Mouse (Mus musculus) heart, embryonic 10.5 days (tissue): ENCODE measurements around the gene Hoxb5. TPM values are rescaled to one million over a fixed set of nuclear protein-coding genes. Genes with fewer than 3 reads are reported as not detected.
A peak's percentile ranks its signal among the peaks of the same experiment; 100 is the strongest.

ENCODE experiments used
- DNase-seq: peaks from one replicate; pipeline ENCODE4 v3.0.0-alpha.2; 2017; ENCODE audit warnings: low spot score
- H3K27ac ChIP-seq: fragments of 300-500 bp; sonication (generic); 2 replicates; pipeline ENCODE4 v1.5.1; 2016; ENCODE audit warnings: mild to moderate bottlenecking
- H3K27me3 ChIP-seq: fragments of 300-500 bp; sonication (generic); 2 replicates; pipeline ENCODE4 v1.6.1; 2016; ENCODE audit warnings: mild to moderate bottlenecking; ENCODE audit not compliant: poor library complexity, insufficient read depth, severe bottlenecking
- H3K36me3 ChIP-seq: fragments of 300-500 bp; sonication (generic); 2 replicates; pipeline ENCODE4 v1.6.1; 2016; ENCODE audit warnings: mild to moderate bottlenecking, moderate library complexity
- H3K4me1 ChIP-seq: fragments of 300-500 bp; sonication (generic); 2 replicates; pipeline ENCODE4 v1.6.1; 2016; ENCODE audit warnings: mild to moderate bottlenecking
- H3K4me3 ChIP-seq: fragments of 300-500 bp; sonication (generic); 2 replicates; pipeline ENCODE4 v1.5.1; 2016; ENCODE audit warnings: mild to moderate bottlenecking, moderate library complexity
- H3K9me3 ChIP-seq: fragments of 300-500 bp; sonication (generic); 2 replicates; pipeline ENCODE4 v1.6.1; 2016; ENCODE audit warnings: mild to moderate bottlenecking, moderate library complexity
- WGBS: fragments of 180-500 bp; shearing (Covaris S2); methylation state at CpG from one replicate; pipeline ENCODE4 v1.1.7; 2016; 5-methylcytosine and 5-hydroxymethylcytosine counted together
- polyA plus RNA-seq: library from polyadenylated mRNA; unstranded; fragments of >200 nt; fragmentation: Nextera tagmentation; extraction: Ambion mirVana; gene quantifications from 2 replicates; pipeline ENCODE4 v1.2.1, GENCODE M21; 2016

The Hoxb5 gene
- polyA plus RNA-seq, 1 experiment from 2014 or later = 5.2 TPM

- WGBS = 1% methylated on average over 30 of the region's 30 CpGs
- peaks cover 21% of the 10 kb centered on the region for H3K4me1 ChIP-seq
- 0 out of 2 replicates have a peak overlapping the region, but pooled peaks have one; percentile 8 for H3K4me3 ChIP-seq
- H3K9me3 ChIP-seq = no peaks in the 10 kb centered on the region
- H3K27ac ChIP-seq = no peak overlapping the region
- no peaks in the 10 kb centered on the region for H3K36me3 ChIP-seq
- H3K27me3 ChIP-seq = peaks cover 98% of the 10 kb centered on the region
- DNase-seq = no peak
Observed at GRCm38 (mm10) chr11:96295092-96295835, 7.9 kb upstream of the Hoxb5 start.

GRCm38 (mm10) chr11:96296997-96297396, 6.1 kb upstream of the Hoxb5 start:
- 2% methylated on average over 2 of the region's 2 CpGs for WGBS
- Histone ChIP-seq H3K4me3 (no peak overlapping the region), H3K27ac (no peak overlapping the region), H3K27me3 (peaks cover 100% of the 10 kb centered on the region), H3K4me1 (peaks cover 28% of the 10 kb centered on the region), H3K9me3 (no peaks in the 10 kb centered on the region), H3K36me3 (no peaks in the 10 kb centered on the region)
- DNase-seq = no peak

DNA sequence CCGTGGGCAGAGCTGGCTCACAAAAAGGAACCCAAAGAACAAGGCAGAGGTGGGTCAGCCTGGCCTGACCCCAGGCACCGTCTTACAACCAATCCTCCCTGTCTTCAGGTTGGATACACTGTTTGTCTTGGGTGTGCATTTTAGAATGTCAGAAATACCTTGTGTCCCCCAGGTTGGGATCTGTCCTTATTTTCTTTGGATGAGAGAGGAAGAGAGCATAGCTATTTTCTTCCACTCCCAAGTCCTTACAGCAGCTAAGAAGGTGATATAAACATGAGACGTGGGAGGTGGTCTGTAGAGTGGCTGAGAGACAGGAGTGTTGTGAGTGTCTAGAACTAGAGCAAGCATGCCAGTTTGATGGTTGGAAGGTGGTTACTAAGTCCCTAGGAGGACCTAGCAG, 5.7 kb upstream of the Hoxb5 start:
- peaks cover 28% of the 10 kb centered on the region for H3K4me1 ChIP-seq

GRCm38 (mm10) chr11:96297968-96298635, 5.0 kb upstream of the Hoxb5 start:
- peaks cover 100% of the 10 kb centered on the region for H3K27me3 ChIP-seq
- H3K4me3 ChIP-seq = no peak overlapping the region
- H3K36me3 ChIP-seq = no peaks in the 10 kb centered on the region
- no peaks in the 10 kb centered on the region for H3K9me3 ChIP-seq
- WGBS = 3% methylated on average over 11 of the region's 11 CpGs
- peaks cover 30% of the 10 kb centered on the region for H3K4me1 ChIP-seq
- no peak for DNase-seq
- no peak overlapping the region for H3K27ac ChIP-seq

More for the DNA sequence above, 5.7 kb upstream of the Hoxb5 start:
- Histone ChIP-seq H3K27me3 (peaks cover 100% of the 10 kb centered on the region), H3K36me3 (no peaks in the 10 kb centered on the region), H3K9me3 (no peaks in the 10 kb centered on the region), H3K4me3 (no peak overlapping the region), H3K27ac (no peak overlapping the region)
- no peak for DNase-seq
- 7% methylated on average over 3 of the region's 3 CpGs for WGBS

DNA sequence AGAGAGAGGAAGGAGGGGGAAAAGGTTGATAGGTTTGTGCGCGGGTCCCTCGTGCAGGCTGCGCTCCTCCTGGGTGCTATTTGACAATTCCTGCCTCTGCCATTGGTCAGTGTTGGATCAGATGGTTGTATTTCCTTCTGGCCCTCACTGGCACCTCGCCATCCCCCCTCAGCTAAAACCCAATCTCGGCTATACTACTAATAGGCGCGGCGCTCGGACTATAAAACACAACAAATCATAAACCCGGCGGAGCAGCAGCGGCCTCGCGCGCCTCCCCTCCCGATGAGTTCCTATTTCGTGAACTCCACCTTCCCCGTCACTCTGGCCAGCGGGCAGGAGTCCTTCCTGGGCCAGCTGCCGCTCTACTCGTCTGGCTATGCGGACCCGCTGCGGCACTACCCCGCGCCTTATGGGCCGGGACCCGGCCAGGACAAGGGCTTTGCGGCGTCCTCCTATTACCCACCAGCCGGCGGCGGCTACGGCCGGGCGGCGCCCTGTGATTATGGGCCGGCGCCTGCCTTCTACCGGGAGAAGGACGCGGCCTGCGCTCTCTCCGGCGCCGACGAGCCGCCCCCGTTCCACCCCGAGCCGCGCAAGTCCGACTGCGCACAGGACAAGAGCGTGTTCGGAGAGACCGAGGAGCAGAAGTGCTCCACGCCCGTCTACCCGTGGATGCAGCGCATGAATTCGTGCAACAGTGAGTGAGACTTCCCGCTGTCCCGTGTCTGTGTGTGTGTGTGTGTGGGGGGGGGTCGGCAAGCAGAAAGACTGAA, 4.1 kb upstream of the Hoxb5 start:
- DNase-seq = no peak
- no peaks in the 10 kb centered on the region for H3K36me3 ChIP-seq
- H3K9me3 ChIP-seq = no peaks in the 10 kb centered on the region
- H3K4me3 ChIP-seq = peak overlapping the region; percentile 52
- under 1% methylated on average over 66 of the region's 66 CpGs for WGBS
- peaks cover 36% of the 10 kb centered on the region for H3K4me1 ChIP-seq
- H3K27me3 ChIP-seq = peaks cover 100% of the 10 kb centered on the region
- no peak overlapping the region for H3K27ac ChIP-seq

DNA sequence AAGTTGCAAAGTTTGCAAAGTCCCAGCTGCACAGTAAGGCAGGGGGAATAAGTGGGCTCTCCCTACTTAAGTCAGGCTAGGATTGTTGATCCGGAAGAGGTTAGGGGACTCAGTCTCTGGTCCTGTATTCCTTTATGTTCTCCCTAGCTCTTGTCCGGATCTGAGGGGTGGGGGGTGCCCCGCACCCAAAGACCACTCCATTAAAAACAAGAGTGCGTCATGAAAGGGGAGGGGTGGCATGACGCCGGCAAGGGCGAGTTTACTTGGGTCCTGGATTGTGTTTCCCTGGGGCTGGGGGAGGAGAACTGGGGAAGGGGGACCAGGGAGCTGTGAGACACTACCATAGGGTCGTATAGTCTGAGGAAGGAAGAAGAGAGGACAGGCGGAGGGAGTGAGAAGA, 3.4 kb upstream of the Hoxb5 start:
- DNase-seq = no peak
- no peak overlapping the region for H3K27ac ChIP-seq
- H3K4me1 ChIP-seq = peaks cover 36% of the 10 kb centered on the region
- H3K4me3 ChIP-seq = peak overlapping the region; percentile 40
- H3K36me3 ChIP-seq = no peaks in the 10 kb centered on the region
- under 1% methylated on average over 9 of the region's 9 CpGs for WGBS
- H3K9me3 ChIP-seq = no peaks in the 10 kb centered on the region
- H3K27me3 ChIP-seq = peaks cover 100% of the 10 kb centered on the region

- no peak overlapping the region for H3K27ac ChIP-seq
- H3K36me3 ChIP-seq = no peaks in the 10 kb centered on the region
- peak overlapping the region; percentile 40 for H3K4me3 ChIP-seq
- under 1% methylated on average over 35 of the region's 35 CpGs for WGBS
- no peaks in the 10 kb centered on the region for H3K9me3 ChIP-seq
- DNase-seq = no peak
- peaks cover 35% of the 10 kb centered on the region for H3K4me1 ChIP-seq
- H3K27me3 ChIP-seq = peaks cover 100% of the 10 kb centered on the region
Observed at GRCm38 (mm10) chr11:96300354-96301063, 2.6 kb upstream of the Hoxb5 start.

DNA sequence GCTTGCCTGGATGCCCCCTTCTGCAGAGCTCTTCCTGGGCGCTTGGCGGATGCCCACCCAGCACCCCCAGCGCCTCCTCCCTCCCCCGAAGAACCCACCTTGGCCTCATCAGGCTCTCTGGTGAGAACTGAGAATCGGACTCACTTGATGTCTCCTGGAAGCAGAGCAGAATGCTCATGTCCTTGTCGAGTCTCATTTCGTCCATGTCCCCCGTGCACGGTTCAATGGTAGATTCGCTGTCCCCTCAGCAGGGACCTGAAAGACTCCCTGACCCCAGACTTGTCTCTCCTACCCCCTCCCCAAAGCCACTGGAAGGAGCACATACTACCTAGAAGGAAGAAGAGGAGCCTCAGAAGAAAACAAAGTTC, 2.1 kb upstream of the Hoxb5 start:
- WGBS = 7% methylated on average over 10 of the region's 10 CpGs
- Histone ChIP-seq H3K27me3 (peaks cover 100% of the 10 kb centered on the region), H3K9me3 (no peaks in the 10 kb centered on the region), H3K4me3 (peak overlapping the region; percentile 40), H3K36me3 (no peaks in the 10 kb centered on the region), H3K4me1 (peaks cover 33% of the 10 kb centered on the region), H3K27ac (no peak overlapping the region)
- no peak for DNase-seq

DNA sequence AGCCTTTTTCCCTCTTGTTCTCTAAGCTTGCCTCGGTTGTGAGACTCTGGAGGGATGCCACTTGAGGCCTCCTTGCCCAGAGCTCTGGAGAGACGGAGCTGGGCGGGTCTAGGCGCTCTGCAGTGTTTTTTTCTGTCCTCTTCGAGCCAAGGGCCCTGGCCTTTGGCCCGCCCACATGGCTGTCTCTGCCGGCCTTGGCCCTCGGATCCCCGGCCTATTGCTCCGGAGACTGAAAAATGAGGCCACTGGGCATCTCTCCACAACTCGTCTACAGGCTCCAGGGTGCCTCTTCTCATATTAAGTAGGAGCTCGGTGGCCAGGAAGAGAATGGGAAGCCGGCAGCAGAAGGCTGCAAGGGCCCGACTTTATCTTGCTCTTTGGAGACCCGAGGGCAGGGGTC, 1.3 kb upstream of the Hoxb5 start:
- no peak for DNase-seq
- WGBS = under 1% methylated on average over 15 of the region's 15 CpGs

GRCm38 (mm10) chr11:96302381-96303150, 570 bp upstream of the Hoxb5 start:
- no peak overlapping the region for H3K27ac ChIP-seq
- peak overlapping the region; percentile 57; the same call in 1 of the 2 replicates for H3K4me3 ChIP-seq
- no peak for DNase-seq
- no peaks in the 10 kb centered on the region for H3K36me3 ChIP-seq
- 6% methylated on average over 23 of the region's 23 CpGs for WGBS
- peaks cover 33% of the 10 kb centered on the region for H3K4me1 ChIP-seq
- peaks cover 100% of the 10 kb centered on the region for H3K27me3 ChIP-seq
- H3K9me3 ChIP-seq = no peaks in the 10 kb centered on the region

More for the DNA sequence above, 1.3 kb upstream of the Hoxb5 start:
- peaks cover 33% of the 10 kb centered on the region for H3K4me1 ChIP-seq
- no peak overlapping the region for H3K4me3 ChIP-seq
- H3K27me3 ChIP-seq = peaks cover 100% of the 10 kb centered on the region
- H3K9me3 ChIP-seq = no peaks in the 10 kb centered on the region
- H3K27ac ChIP-seq = no peak overlapping the region
- H3K36me3 ChIP-seq = no peaks in the 10 kb centered on the region

DNA sequence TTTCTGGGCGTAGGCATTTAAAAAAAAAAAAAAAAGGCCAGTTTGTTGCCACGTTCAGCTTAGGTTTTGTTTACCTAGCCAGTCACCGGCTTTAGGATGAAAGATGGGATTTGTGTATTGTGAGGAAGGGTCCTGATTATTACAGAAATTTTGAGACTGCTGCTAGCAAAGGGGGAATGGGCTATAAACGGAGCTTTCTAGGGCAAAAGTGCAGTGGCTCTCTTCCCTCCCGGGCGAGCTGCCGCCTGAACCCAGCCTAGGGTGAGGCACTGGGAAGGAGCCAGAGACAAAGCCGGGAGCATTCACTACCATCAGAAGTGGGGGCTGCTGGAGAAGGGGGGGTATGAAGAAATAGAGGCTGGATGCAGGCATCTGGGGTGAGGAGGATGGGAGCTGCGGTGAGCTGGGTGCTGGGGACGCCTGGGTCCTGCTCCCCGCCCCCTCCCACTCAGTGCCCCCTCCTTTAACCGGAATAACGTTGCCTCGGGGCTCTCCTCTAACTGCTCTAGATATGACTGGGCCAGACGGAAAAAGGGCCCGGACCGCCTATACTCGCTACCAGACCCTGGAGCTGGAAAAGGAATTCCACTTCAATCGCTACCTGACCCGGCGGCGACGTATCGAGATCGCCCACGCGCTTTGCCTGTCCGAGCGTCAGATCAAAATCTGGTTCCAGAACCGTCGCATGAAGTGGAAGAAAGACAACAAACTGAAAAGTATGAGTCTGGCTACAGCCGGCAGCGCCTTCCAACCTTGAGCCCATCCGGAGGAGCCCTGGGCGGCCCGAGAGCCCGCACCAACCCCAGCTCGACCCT, 1.5 kb downstream of the Hoxb5 start:
- Histone ChIP-seq H3K27ac (peak overlapping the region; percentile 64), H3K36me3 (no peaks in the 10 kb centered on the region), H3K4me3 (peak overlapping the region; percentile 46), H3K4me1 (peaks cover 26% of the 10 kb centered on the region), H3K9me3 (no peaks in the 10 kb centered on the region), H3K27me3 (peaks cover 100% of the 10 kb centered on the region)
- 2% methylated on average over 38 of the region's 38 CpGs for WGBS
- DNase-seq = no peak
